Mouse (Mus musculus): ENCODE results near the gene Olfr1257. TPM values are rescaled to one million over a fixed set of nuclear protein-coding genes. Genes with fewer than 3 reads are reported as not detected.

The Olfr1257 gene
- not detected for polyA plus RNA-seq (2015; fragmentation: Illumina TruSeq; extraction: RNeasy Lipid Tissue Mini Kit (QIAGEN cat#74804); ENCODE audit: insufficient read depth, low read depth, low replicate concordance)

GRCm38 (mm10) chr2:89878137-89878536 lies at the start of gene Olfr1257:
Gene Olfr1257, plus strand, starts transcription at chr2:89878437.

GRCm38 (mm10) chr2:89841455-89841854 lies 36.8 kb upstream of the Olfr1257 start, which contains the start of gene Olfr1256:
Gene Olfr1256, minus strand, starts transcription at chr2:89841555.

GRCm38 (mm10) chr2:89848105-89848504 lies 30.1 kb upstream of the Olfr1257 start, which contains the start of gene Olfr48:
Gene Olfr48, minus strand, starts transcription at chr2:89848205.

GRCm38 (mm10) chr2:89927009-89927408 lies 48.8 kb downstream of the Olfr1257 start, which contains the start of gene Olfr1258:
Gene Olfr1258, plus strand, starts transcription at chr2:89927309.

Other genes starting within 250 kb of the Olfr1257 start
- not detected for gene Olfr1249, start 243.5 kb upstream of the Olfr1257 start, polyA plus RNA-seq (2015; fragmentation: Illumina TruSeq; extraction: RNeasy Lipid Tissue Mini Kit (QIAGEN cat#74804); ENCODE audit: insufficient read depth, low read depth, low replicate concordance)
- not detected for gene Olfr1250, start 217.0 kb upstream of the Olfr1257 start, polyA plus RNA-seq (2015; fragmentation: Illumina TruSeq; extraction: RNeasy Lipid Tissue Mini Kit (QIAGEN cat#74804); ENCODE audit: insufficient read depth, low read depth, low replicate concordance)
- not detected for gene Olfr1251, start 206.5 kb upstream of the Olfr1257 start, polyA plus RNA-seq (2015; fragmentation: Illumina TruSeq; extraction: RNeasy Lipid Tissue Mini Kit (QIAGEN cat#74804); ENCODE audit: insufficient read depth, low read depth, low replicate concordance)
- gene Olfr1252, start 153.4 kb upstream of the Olfr1257 start, polyA plus RNA-seq (2015; fragmentation: Illumina TruSeq; extraction: RNeasy Lipid Tissue Mini Kit (QIAGEN cat#74804); ENCODE audit: insufficient read depth, low read depth, low replicate concordance): not detected
- gene Olfr1253, start 121.3 kb upstream of the Olfr1257 start, polyA plus RNA-seq (2015; fragmentation: Illumina TruSeq; extraction: RNeasy Lipid Tissue Mini Kit (QIAGEN cat#74804); ENCODE audit: insufficient read depth, low read depth, low replicate concordance): not detected
- not detected for gene Olfr1254, start 84.8 kb upstream of the Olfr1257 start, polyA plus RNA-seq (2015; fragmentation: Illumina TruSeq; extraction: RNeasy Lipid Tissue Mini Kit (QIAGEN cat#74804); ENCODE audit: insufficient read depth, low read depth, low replicate concordance)
- not detected for gene Olfr1255, start 66.4 kb upstream of the Olfr1257 start, polyA plus RNA-seq (2015; fragmentation: Illumina TruSeq; extraction: RNeasy Lipid Tissue Mini Kit (QIAGEN cat#74804); ENCODE audit: insufficient read depth, low read depth, low replicate concordance)
- not detected for gene Olfr1256, start 36.9 kb upstream of the Olfr1257 start, polyA plus RNA-seq (2015; fragmentation: Illumina TruSeq; extraction: RNeasy Lipid Tissue Mini Kit (QIAGEN cat#74804); ENCODE audit: insufficient read depth, low read depth, low replicate concordance)
- not detected for gene Olfr48, start 30.2 kb upstream of the Olfr1257 start, polyA plus RNA-seq (2015; fragmentation: Illumina TruSeq; extraction: RNeasy Lipid Tissue Mini Kit (QIAGEN cat#74804); ENCODE audit: insufficient read depth, low read depth, low replicate concordance)
- gene Olfr1258, start 48.9 kb downstream of the Olfr1257 start, polyA plus RNA-seq (2015; fragmentation: Illumina TruSeq; extraction: RNeasy Lipid Tissue Mini Kit (QIAGEN cat#74804); ENCODE audit: insufficient read depth, low read depth, low replicate concordance): not detected
- not detected for gene Olfr1259, start 70.2 kb downstream of the Olfr1257 start, polyA plus RNA-seq (2015; fragmentation: Illumina TruSeq; extraction: RNeasy Lipid Tissue Mini Kit (QIAGEN cat#74804); ENCODE audit: insufficient read depth, low read depth, low replicate concordance)
- gene Olfr1260, start 95.9 kb downstream of the Olfr1257 start, polyA plus RNA-seq (2015; fragmentation: Illumina TruSeq; extraction: RNeasy Lipid Tissue Mini Kit (QIAGEN cat#74804); ENCODE audit: insufficient read depth, low read depth, low replicate concordance): not detected
- not detected for gene Olfr1261, start 112.8 kb downstream of the Olfr1257 start, polyA plus RNA-seq (2015; fragmentation: Illumina TruSeq; extraction: RNeasy Lipid Tissue Mini Kit (QIAGEN cat#74804); ENCODE audit: insufficient read depth, low read depth, low replicate concordance)
- gene Olfr1262, start 121.7 kb downstream of the Olfr1257 start, polyA plus RNA-seq (2015; fragmentation: Illumina TruSeq; extraction: RNeasy Lipid Tissue Mini Kit (QIAGEN cat#74804); ENCODE audit: insufficient read depth, low read depth, low replicate concordance): not detected
- gene Olfr1263, start 133.7 kb downstream of the Olfr1257 start, polyA plus RNA-seq (2015; fragmentation: Illumina TruSeq; extraction: RNeasy Lipid Tissue Mini Kit (QIAGEN cat#74804); ENCODE audit: insufficient read depth, low read depth, low replicate concordance): not detected
- not detected for gene Olfr1264, start 147.1 kb downstream of the Olfr1257 start, polyA plus RNA-seq (2015; fragmentation: Illumina TruSeq; extraction: RNeasy Lipid Tissue Mini Kit (QIAGEN cat#74804); ENCODE audit: insufficient read depth, low read depth, low replicate concordance)
- not detected for gene Olfr1265, start 156.9 kb downstream of the Olfr1257 start, polyA plus RNA-seq (2015; fragmentation: Illumina TruSeq; extraction: RNeasy Lipid Tissue Mini Kit (QIAGEN cat#74804); ENCODE audit: insufficient read depth, low read depth, low replicate concordance)
- gene Olfr140, start 185.2 kb downstream of the Olfr1257 start, polyA plus RNA-seq (2015; fragmentation: Illumina TruSeq; extraction: RNeasy Lipid Tissue Mini Kit (QIAGEN cat#74804); ENCODE audit: insufficient read depth, low read depth, low replicate concordance): not detected
- gene Olfr1269, start 243.0 kb downstream of the Olfr1257 start, polyA plus RNA-seq (2015; fragmentation: Illumina TruSeq; extraction: RNeasy Lipid Tissue Mini Kit (QIAGEN cat#74804); ENCODE audit: insufficient read depth, low read depth, low replicate concordance): not detected